Mouse (Mus musculus): ENCODE measurements at regions not wholly inside any gene's neighbourhood (a gene's known extent, or its start where the extent isn't known, plus 50 kb on each side); places are given as distances from the start of the nearest gene placed in this dataset.

DNA sequence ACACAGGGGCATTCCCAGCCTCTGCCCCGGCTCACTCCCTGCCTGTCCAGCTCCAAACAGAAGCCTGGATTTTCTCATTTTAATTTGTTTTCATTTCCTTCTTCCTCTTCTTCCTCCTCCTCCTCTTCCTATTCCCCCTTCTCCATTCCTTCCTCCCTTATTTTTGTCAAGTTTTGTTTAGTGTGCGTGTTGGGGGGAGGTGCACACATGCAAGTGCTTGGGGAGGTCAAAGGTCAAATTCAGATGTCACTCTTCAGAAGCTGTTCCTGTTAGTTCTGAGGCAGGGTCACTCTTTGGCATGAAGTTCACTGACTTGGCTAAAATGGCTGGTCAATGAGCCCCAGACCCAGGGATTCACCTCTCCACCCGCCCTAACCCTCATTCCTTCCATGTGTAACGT lies 85.1 kb downstream of the Micall2 start:
- no peak overlapping the region for H3K27ac ChIP-seq (ENCODE audit: low read depth, low read length)
- no peak overlapping the region for H3K4me2 ChIP-seq (ENCODE audit: low read depth)
- H3K4me3 ChIP-seq (ENCODE audit: low read depth, low read length), result no peak overlapping the region
- H3K9me3 ChIP-seq (ENCODE audit: control insufficient read depth, low read length), result no peaks in the 10 kb centered on the region
- H3K9ac ChIP-seq (ENCODE audit: low read length), result no peak overlapping the region
- no peaks in the 10 kb centered on the region for H3K4me1 ChIP-seq (ENCODE audit: control insufficient read depth, insufficient read depth, low read length)
- DNase-seq (ENCODE audit: low spot score) (no peak), ATAC-seq (ENCODE audit: insufficient read depth, low FRiP score, low TSS enrichment) (no peak)
- no peaks in the 10 kb centered on the region for H3K27me3 ChIP-seq (ENCODE audit: control insufficient read depth, insufficient read depth, low read length)
- no peaks in the 10 kb centered on the region for H3K36me3 ChIP-seq (ENCODE audit: control insufficient read depth, insufficient read depth, low read length)
- 36% methylated on average over 4 of the region's 4 CpGs for WGBS
